Mouse (Mus musculus): ENCODE data around the gene Gtpbp1.

Gtpbp1 gene

GRCm38 (mm10) chr15:79727840-79728239 is 37.2 kb downstream of the Gtpbp1 start:
- DNase-seq, result no peak

DNA sequence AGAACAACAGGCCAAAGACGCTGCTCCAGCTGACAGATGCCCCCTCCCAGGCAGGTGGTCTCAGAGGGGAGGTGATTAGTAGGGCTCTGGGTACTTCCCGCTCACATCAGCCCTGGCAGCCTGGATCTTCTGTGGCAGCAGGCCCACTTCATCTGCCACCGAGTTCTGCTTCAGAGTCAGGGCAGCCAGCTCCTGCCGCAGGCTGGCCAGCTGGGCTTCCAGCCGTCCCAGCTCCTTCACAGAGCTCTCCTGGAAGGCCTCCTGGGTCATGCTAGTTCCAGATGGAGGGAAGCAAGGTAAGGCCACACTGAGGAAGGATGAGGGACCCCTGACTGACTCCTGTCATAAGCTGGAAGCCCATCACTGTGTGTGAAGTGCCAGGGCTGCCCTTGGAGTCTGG is 37.7 kb downstream of the Gtpbp1 start:
- no peak for DNase-seq

- DNase-seq, result no peak
Measured at GRCm38 (mm10) chr15:79728731-79729388, 38.2 kb downstream of the Gtpbp1 start.

DNA sequence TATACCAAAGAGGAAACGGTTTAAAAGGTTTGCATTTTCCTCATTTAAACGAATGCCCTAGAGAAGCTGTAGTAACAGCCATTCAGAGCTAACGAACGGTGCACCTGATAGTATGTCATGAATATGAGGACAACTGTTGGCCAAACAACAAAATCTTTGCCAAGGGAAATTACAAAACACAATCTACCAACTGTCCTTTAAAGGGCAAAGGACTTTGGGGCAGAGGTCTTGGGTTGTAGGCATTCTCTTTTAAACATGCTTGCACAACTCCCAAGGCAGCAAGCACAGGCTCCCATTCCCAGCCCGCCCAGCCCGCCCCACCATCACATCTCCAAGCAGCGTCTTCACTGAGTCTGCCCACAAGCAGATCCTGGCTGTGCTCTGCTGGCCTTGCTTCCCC is 40.9 kb downstream of the Gtpbp1 start:
- DNase-seq, result no peak

GRCm38 (mm10) chr15:79733192-79733591 is 42.5 kb downstream of the Gtpbp1 start:
- DNase-seq, result no peak

DNA sequence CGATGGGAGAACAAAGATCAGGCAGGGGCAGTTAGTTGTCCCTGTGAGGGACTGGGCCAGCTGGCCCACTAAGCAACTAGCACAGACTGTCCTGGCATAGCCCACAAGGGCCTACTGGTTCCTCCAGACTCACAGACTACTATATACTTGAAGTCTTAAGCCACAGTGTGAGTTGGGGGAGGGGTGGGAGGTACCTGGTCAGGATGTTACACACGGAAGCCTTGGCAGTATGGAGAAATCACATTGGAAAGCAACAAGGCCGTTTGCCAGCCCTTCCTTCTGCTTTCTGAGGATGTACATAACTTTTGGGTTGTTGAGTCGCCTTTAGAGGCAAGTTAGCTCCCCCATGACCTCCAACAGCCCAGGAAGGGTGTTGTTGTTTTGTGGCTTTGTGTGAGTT is 43.0 kb downstream of the Gtpbp1 start:
- no peak for DNase-seq

DNA sequence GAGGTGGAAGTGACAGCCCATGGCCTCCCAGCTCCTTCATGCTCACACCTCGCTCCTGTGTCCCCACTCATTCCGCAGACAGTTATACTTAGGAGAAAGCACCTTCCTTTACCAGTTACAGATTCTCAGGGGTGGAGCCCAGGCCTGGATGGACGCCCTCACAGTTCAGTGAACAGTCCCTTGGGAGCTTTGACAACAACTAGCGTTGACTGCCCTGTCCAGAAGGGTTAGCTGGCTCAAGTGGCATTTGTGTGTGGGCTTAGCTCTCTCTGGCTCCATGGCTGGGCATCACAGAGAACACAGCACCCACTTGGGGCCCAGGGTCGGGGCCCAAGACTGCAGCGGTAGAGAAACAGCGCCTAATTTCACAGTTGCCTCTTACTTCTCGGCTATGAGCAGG is 43.7 kb downstream of the Gtpbp1 start:
- DNase-seq, result no peak

- no peak for DNase-seq
Measured at GRCm38 (mm10) chr15:79740739-79741138, 50.1 kb downstream of the Gtpbp1 start.

DNA sequence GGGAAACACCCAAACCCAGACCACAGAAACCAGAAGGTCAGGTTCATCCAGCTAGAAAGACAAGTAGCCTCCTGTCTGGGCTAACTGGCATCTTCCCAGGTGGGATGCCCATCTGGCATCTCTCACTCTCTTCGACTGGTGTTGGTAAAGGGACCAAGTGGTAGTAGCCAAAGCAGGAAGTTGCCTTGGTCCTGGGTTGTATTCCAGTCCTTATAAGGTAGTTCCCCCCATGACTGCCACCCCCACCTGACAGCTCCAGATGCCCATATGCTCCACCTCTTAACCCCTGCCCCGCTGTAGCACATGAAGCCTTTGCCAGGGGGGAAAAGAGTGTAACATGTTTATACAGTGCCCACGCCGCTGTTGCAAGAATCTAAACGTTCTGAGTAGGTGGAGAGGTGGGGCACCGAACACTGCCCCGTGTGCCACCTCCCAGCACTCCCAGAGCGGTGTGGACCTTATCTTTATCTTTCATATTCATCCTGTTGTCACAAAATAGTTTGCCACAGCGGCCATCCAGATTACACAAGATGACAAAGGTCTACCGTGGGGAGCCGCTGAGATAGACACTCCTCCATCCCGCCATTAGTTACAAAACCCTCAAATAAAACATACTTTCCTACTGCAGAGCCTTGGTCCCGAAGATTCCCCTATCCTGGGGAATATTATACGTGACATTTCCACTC is 50.7 kb downstream of the Gtpbp1 start:
- DNase-seq, result no peak

- DNase-seq, result peak; percentile 94
Measured at GRCm38 (mm10) chr15:79741921-79742705, 51.5 kb downstream of the Gtpbp1 start, which contains the start of gene Sun2. Gene Sun2, minus strand, starts transcription at chr15:79742536.

DNA sequence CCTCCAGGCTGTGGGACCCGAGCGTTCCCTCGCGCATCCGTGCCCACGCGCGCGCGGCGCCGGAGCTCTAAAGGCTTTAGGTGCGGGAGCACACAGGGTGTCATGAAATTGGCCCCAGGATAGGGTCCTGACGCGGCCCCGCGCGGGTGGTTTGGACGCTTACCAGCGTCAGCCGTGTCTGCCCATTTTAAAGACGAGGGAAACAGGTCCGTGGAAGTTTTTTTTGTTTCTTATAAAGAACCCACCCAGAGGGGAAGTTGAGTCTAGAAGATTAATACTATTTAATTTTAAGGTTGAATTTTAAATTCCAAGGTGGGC is 52.0 kb downstream of the Gtpbp1 start:
- no peak for DNase-seq

DNA sequence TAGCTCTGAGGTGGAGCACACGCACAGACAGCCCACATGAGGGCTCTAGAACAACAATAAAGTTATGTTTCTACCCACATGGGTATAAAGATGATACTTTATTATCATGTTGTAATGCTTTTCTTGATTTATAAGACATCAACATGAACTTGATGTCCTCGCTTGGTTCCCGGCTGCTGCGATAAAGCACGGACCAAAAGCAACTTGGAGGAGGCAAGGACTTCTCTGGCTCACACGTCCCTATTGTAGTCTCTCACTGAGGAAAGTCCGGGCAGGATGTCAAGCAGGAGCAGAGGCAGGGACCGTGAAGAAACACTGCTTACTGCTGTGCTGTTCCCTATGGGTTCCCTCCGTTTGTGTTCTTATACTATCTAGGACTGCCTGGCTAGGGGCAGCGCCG is 53.4 kb downstream of the Gtpbp1 start:
- DNase-seq, result no peak

GRCm38 (mm10) chr15:79744742-79745141 is 54.1 kb downstream of the Gtpbp1 start:
- DNase-seq, result no peak

- DNase-seq, result no peak
Measured at GRCm38 (mm10) chr15:79745312-79745711, 54.7 kb downstream of the Gtpbp1 start.

DNA sequence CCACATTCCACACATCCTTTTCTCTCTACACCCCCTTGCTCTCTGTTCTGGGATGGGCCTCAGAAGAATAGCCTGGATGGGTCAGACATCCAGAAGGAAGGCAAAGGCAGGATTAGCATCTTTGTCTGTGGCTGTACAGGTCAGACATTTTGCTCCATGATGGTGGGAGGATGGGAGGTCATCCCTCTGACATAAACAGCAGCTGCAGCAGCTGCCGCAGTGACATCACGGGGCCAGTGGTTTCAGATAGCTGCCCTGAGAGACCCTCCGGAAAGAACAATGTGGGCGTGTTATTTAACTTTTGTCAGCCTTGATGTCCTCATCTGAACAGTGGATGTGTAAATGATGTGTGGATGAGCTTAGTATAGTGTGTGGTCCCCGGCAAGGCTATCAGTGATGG is 55.2 kb downstream of the Gtpbp1 start:
- no peak for DNase-seq

GRCm38 (mm10) chr15:79747998-79748397 is 57.4 kb downstream of the Gtpbp1 start:
- no peak for DNase-seq

- no peak for DNase-seq
Measured at GRCm38 (mm10) chr15:79749162-79749561, 58.5 kb downstream of the Gtpbp1 start.

DNA sequence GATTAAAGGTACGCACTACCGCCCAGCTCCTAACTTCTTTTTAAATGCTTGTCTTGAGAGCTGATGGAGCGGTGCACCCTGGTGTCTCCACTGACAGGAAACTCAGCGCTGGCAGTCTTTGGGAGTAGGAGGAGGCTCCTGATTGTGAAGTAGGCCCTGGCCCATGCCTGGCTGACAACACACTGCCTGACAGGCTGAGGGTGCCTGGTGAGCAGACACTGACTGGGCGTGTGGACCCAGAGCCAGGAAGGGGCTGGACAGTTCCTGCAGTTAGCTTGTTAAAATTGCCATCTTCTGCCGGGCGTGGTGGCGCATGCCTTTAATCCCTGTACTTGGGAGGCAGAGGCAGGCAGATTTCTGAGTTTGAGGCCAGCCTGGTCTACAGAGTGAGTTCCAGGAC is 59.6 kb downstream of the Gtpbp1 start:
- no peak for DNase-seq

DNA sequence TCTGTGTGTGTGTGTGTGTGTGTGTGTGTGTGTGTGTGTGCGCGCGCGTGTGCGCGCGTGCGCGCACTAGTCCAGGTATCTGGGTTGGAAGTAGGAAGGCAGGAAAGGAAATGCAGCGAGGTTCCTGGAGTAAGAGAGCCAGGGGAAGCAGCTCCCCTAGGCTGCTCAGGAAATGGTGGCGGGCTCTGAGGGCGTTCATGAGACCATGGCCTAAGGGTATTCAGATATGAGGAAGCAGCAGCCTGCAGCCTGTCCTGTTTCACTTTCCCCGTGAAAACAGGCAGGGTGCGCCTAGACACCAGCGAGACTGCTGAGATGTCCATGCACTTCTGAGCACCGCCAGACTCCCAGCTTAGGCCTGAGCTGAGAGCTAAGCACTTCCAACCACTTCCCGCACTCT is 61.1 kb downstream of the Gtpbp1 start:
- DNase-seq, result peak; percentile 69

DNA sequence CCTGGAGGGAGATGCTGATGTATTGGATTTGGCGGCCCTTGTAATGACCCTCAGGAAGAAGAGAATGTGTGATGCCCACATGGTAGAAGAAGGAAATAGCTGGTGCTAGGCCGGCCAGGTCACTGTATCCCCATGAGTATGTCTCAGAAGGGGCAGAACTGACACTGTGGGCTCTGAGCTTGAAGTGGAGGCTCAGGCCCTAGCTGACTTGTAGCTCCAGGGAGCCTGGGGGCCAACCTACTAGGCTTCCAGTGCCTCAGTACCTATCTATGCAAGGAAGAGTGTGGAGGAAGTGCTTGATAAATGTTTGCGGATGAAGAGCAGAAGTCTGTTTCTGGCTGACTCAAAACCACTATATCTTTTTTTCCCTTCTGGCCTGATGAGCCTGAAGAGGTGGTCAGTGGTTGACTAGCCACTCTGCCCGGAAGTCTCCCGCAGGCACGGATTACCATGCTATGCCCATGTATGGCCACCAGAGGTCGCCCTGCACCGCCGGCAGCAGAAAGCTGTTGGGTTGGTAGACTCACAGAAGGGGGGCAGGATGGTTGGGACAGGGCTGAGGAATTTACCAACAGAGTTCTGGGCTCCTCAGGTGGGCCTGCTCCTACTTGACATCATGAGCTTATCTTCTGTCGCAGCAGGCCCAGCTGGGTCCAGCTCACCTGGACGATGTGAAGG is 62.2 kb downstream of the Gtpbp1 start:
- DNase-seq, result no peak

GRCm38 (mm10) chr15:79753420-79753752 is 62.7 kb downstream of the Gtpbp1 start:
- DNase-seq, result no peak

DNA sequence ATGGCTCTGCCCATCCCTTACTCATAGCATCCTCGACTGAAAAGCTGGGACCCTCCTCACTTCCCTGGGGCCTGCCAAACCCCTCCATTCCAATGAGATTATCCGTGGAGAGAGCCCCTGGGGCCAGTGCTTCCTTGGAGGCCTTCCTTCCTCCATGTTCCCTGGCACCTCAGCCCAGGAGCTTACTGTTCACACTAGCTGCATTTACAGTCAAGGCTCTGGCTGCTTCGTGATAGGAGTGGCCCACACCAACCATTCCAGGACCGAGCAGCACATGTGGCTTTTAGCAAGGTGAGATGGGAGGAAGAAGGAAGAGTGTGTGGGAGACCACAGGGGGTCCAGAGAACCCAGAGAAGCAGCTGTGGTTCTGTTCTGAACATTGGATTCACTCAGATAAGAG is 63.2 kb downstream of the Gtpbp1 start:
- DNase-seq, result no peak

DNA sequence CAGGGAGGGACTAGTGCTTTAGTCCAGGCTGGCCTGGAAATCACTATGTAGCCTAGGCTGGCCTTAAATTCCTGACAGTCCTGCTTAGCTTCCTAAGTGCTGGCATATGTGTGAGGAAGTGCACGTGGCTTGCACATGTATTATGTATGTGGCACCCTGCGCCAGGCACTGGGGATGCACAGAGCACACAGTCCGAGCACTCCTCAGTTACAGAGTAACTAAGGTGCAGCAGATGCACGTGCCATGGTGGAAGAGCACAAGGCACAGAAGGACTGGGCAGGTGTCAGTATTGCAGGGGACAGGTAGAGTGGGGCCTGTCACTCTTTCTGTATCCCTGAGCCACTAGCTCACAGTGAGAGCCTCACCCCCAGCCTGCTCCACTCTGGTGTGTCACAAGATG is 64.5 kb downstream of the Gtpbp1 start:
- no peak for DNase-seq
